Mouse (Mus musculus) stomach, postnatal 0 days (tissue): ENCODE measurements around the gene Enah. TPM values are rescaled to one million over a fixed set of nuclear protein-coding genes. Genes with fewer than 3 reads are reported as not detected.
A peak's percentile ranks its signal among the peaks of the same experiment; 100 is the strongest.

Source experiments
- ATAC-seq: fragments of 200-750 bp; cut with Nextera tagmentation; 2 replicates; pipeline ENCODE4 v1.8.0; 2017; ENCODE audit not compliant: low FRiP score, low TSS enrichment
- DNase-seq: peaks from one replicate; pipeline ENCODE4 v3.0.0-alpha.2; 2016; ENCODE audit warnings: low spot score
- H3K27ac ChIP-seq: fragments of 300-500 bp; sonication (generic); replicated peaks from 2 replicates; pipeline ENCODE4 v1.5.1; 2014; ENCODE audit warnings: mild to moderate bottlenecking, control low read depth
- H3K27me3 ChIP-seq: fragments of 300-500 bp; sonication (generic); 2 replicates; pipeline ENCODE4 v1.6.1; 2014; ENCODE audit warnings: low read length; ENCODE audit not compliant: control insufficient read depth, insufficient read depth
- H3K36me3 ChIP-seq: fragments of 300-500 bp; sonication (generic); 2 replicates; pipeline ENCODE4 v1.6.1; 2014; ENCODE audit warnings: low read length, mixed read lengths; ENCODE audit not compliant: control insufficient read depth, insufficient read depth
- H3K4me1 ChIP-seq: fragments of 300-500 bp; sonication (generic); replicated peaks from 2 replicates; pipeline ENCODE4 v1.6.1; 2014; ENCODE audit warnings: antibody characterized with exemption; ENCODE audit not compliant: control insufficient read depth, insufficient read depth
- H3K4me2 ChIP-seq: fragments of 300-500 bp; sonication (generic); replicated peaks from 2 replicates; pipeline ENCODE4 v1.6.1; 2014; ENCODE audit warnings: low read depth, mild to moderate bottlenecking, control low read depth, moderate library complexity
- H3K4me3 ChIP-seq: fragments of 300-500 bp; sonication (generic); 2 replicates; pipeline ENCODE4 v1.5.1; 2014; ENCODE audit warnings: low read depth, low read length, control low read depth
- H3K9ac ChIP-seq: fragments of 300-500 bp; sonication (generic); 2 replicates; pipeline ENCODE4 v1.6.1; 2014; ENCODE audit warnings: mild to moderate bottlenecking, low read length, control low read depth, mixed read lengths
- H3K9me3 ChIP-seq: fragments of 300-500 bp; sonication (generic); 2 replicates; pipeline ENCODE4 v1.6.1; 2016; ENCODE audit warnings: low read length; ENCODE audit not compliant: control insufficient read depth
- CTCF ChIP-seq: IDR thresholded peaks from 2 replicates; pipeline ENCODE4 v1.5.1; 2016; ENCODE audit warnings: antibody characterized with exemption, low read depth, mild to moderate bottlenecking, moderate library complexity
- EP300 ChIP-seq: optimal IDR thresholded peaks from 2 replicates; pipeline ENCODE3; 2016; ENCODE audit warnings: antibody characterized with exemption
- WGBS: fragments of 180-500 bp; shearing (Covaris S2); extraction: QIAGEN DNeasy Blood & Tissue Kit; methylation state at CpG from one replicate; pipeline ENCODE4 v1.1.7; 2014; 5-methylcytosine and 5-hydroxymethylcytosine counted together
- polyA plus RNA-seq: library from polyadenylated mRNA; unstranded; fragments of >200 nt; fragmentation: Nextera tagmentation; extraction: Ambion mirVana; gene quantifications from 2 replicates; pipeline ENCODE4 v1.2.1, GENCODE M21; 2015

Enah gene
- polyA plus RNA-seq, 1 experiment from 2014 or later, result 8.4 TPM

DNA sequence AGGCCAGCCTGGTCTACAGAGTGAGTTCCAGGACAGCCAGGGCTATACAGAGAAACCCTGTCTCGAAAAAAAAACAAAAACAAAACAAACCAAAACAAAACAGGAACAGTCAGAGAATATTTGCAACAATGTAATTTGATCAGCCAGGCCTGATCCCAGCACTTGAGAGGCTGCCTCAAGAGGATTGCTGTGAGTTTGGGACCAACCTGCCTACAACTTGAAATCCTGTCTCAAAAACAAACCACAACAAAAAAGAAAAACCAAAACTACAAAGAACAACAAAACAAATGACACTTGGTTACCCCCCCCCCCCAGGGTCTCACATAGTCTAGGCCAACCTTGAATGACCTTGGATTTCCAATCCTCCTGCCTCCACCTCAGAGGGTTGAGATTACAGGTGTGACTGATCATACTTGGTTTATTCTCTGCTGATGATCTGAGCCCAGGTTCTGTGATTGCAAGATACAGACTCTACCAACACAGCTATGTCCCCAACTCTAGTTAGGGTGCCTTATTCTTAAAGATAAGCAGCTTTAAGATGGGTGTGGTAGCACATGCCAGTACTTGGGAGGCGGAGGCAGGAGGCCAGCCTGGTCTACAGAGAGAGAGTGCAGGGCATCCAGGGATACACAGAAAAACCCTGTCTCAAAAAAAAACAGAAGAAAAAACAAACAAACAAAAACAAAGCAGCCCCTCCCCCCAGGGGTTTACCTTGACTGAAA lies 158.4 kb downstream of the Enah start:
- Histone ChIP-seq H3K4me3 (no peak overlapping the region), H3K4me1 (0 out of 2 replicates have a peak, but pooled peaks cover 3% of the 10 kb centered on the region), H3K36me3 (no peaks in the 10 kb centered on the region), H3K9ac (no peak overlapping the region), H3K27ac (peak overlapping the region; percentile 35; the same call in 1 of the 2 replicates), H3K9me3 (no peaks in the 10 kb centered on the region), H3K27me3 (no peaks in the 10 kb centered on the region), H3K4me2 (no peak overlapping the region)
- DNase-seq, result no peak
- TF ChIP-seq CTCF, result no peak
- no peak for TF ChIP-seq EP300
- 78% methylated on average over 2 of the region's 2 CpGs for WGBS
- ATAC-seq, result no peak

DNA sequence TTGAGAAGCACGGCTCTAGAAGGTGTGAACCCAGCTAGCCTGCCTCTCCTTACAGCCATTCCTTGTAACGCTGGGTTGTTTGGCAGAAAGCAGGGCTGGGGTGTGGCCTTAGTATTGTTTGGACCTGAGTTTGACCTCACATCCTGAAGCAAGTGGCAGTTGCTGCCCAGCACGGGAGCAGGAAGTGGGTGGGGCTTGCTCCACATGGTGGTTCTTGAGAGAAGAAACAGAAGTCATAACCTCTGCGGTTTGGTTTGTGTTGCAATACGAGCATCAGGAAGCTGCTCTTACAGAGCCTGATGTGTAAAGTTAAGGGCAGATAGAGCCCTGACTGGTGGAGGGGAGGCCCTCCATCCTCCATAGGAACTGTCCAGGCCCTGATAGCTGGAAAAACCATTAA lies 159.1 kb downstream of the Enah start:
- 8% methylated on average over 5 of the region's 5 CpGs for WGBS

DNA sequence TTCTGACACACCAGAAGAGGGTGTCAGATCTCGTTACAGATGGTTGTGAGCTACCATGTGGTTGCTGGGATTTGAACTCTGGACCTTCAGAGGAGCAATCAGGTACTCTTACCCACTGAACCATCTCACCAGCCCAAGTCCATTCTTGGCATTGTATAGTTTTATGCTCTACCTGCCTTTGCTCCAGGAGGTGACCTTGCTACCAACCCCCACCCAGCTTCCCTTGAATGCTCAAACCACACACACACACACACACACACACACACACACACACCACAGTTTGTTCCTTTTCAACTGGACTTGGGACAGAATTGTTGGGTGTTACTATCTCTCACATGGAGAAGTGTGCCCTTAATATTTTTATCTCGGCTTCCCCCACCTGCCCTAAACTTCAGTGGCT lies 163.5 kb downstream of the Enah start:
- Histone ChIP-seq H3K36me3 (no peaks in the 10 kb centered on the region), H3K27me3 (no peaks in the 10 kb centered on the region), H3K4me2 (no peak overlapping the region), H3K9me3 (no peaks in the 10 kb centered on the region), H3K4me3 (no peak overlapping the region), H3K4me1 (0 out of 2 replicates have a peak, but pooled peaks cover 4% of the 10 kb centered on the region), H3K27ac (no peak overlapping the region), H3K9ac (no peak overlapping the region)
- TF ChIP-seq CTCF (no peak), EP300 (no peak)
- DNase-seq (no peak), ATAC-seq (no peak)
- WGBS, result 80% methylated on average over 2 of the region's 2 CpGs

More for the DNA sequence above, 159.1 kb downstream of the Enah start:
- Histone ChIP-seq H3K4me1 (0 out of 2 replicates have a peak, but pooled peaks cover 3% of the 10 kb centered on the region), H3K4me2 (no peak overlapping the region), H3K9ac (no peak overlapping the region), H3K4me3 (no peak overlapping the region), H3K9me3 (no peaks in the 10 kb centered on the region), H3K27me3 (no peaks in the 10 kb centered on the region), H3K36me3 (no peaks in the 10 kb centered on the region), H3K27ac (peak overlapping the region; percentile 35; the same call in 1 of the 2 replicates)
- TF ChIP-seq CTCF (no peak), EP300 (no peak)
- peak; percentile 93 for ATAC-seq
- DNase-seq, result peak; percentile 92

DNA sequence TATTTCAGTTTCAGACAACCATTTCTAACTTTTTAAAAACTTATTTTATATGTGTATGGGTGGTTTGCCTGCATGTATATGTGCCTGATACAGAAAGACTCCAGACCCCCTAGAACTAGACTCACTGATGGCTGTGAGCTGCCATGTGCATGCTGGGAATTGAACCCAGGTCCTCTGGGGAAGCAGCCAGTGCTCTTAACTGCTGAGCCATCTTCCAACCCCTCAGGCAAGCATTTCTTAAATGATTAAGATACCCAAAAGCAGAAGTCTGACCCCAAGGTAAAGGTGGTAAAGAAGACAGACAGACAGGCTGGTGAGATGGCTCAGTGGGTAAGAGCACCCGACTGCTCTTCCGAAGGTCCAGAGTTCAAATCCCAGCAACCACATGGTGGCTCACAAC lies 165.0 kb downstream of the Enah start:
- Histone ChIP-seq H3K9me3 (no peaks in the 10 kb centered on the region), H3K4me3 (no peak overlapping the region), H3K27me3 (no peaks in the 10 kb centered on the region), H3K4me2 (no peak overlapping the region), H3K36me3 (no peaks in the 10 kb centered on the region), H3K27ac (no peak overlapping the region), H3K9ac (no peak overlapping the region), H3K4me1 (0 out of 2 replicates have a peak, but pooled peaks cover 4% of the 10 kb centered on the region)
- no peak for TF ChIP-seq EP300
- TF ChIP-seq CTCF, result no peak
- DNase-seq (no peak), ATAC-seq (no peak)
- 93% methylated on average over 2 of the region's 2 CpGs for WGBS

DNA sequence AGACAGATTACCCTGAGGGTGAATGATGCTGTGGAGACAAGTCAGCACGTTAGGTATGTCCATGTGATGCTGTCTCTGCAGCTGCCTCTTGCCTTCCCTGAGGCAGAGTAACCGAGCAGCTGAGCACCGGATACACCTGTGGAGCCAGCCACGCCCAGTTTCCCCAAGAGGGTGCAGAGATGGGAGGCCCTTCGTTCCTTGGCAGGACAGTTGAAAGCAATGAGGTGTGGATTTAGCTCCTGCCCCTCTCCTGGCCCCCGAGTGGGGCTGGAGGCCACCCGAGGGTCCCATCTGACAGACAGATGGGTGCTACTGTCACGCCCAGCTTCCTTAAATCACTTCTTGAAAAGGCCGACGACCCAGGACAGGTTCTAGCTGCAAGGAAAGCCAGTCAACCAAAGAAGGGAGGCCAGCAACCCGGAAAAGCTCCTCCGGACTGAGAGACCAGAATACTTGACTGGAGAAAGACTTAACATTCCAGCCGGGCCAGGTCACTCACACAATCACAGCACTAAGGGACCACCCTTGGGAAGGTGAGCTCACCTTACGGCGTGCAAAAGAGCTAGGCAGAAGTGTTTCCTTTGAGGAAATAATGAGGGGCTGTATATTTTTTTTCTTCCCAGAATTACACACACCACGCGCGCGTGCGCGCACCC lies 166.6 kb downstream of the Enah start:
- H3K4me2 ChIP-seq, result peak overlapping the region; percentile 47
- no peak overlapping the region for H3K4me3 ChIP-seq
- peak overlapping the region; percentile 35; the same call in 1 of the 2 replicates for H3K9ac ChIP-seq
- no peaks in the 10 kb centered on the region for H3K27me3 ChIP-seq
- no peaks in the 10 kb centered on the region for H3K9me3 ChIP-seq
- TF ChIP-seq CTCF, result no peak
- TF ChIP-seq EP300, result no peak
- peak overlapping the region; percentile 75 for H3K27ac ChIP-seq
- 10% methylated on average over 15 of the region's 21 CpGs for WGBS
- 0 out of 2 replicates have a peak, but pooled peaks cover 4% of the 10 kb centered on the region for H3K4me1 ChIP-seq
- no peaks in the 10 kb centered on the region for H3K36me3 ChIP-seq
- DNase-seq (peak; percentile 62), ATAC-seq (peak; percentile 86)
